Mouse (Mus musculus) layer of hippocampus, postnatal 36 days (tissue): Measurements from ENCODE around the gene Dync1i1. TPM values are rescaled to one million over a fixed set of nuclear protein-coding genes. Genes with fewer than 3 reads are reported as not detected.

Experiments used
- DNase-seq, 2 experiments: peaks; one replicate each; pipeline ENCODE4 v3.0.0; 2022
- total RNA-seq, 2 experiments: library from RNA; stranded (reverse); gene quantifications; 2 replicates each; pipeline ENCODE4 v1.2.3; 2021

Gene Dync1i1
- total RNA-seq, 2 experiments from 2014 or later = 146 to 151 TPM

- no peak for DNase-seq
These were observed 250.8 kb downstream of the Dync1i1 start for GRCm38 (mm10) chr6:5976241-5976640.

- DNase-seq = no peak
These were observed 251.9 kb downstream of the Dync1i1 start for GRCm38 (mm10) chr6:5977238-5977920.

GRCm38 (mm10) chr6:5991243-5991642 is 265.8 kb downstream of the Dync1i1 start:
- DNase-seq = no peak

- peak; percentile 62 to 66 for DNase-seq
These were observed 266.6 kb downstream of the Dync1i1 start for GRCm38 (mm10) chr6:5991817-5992755.

GRCm38 (mm10) chr6:5993056-5993455 is 267.6 kb downstream of the Dync1i1 start:
- no peak for DNase-seq

- no peak for DNase-seq
These were observed 272.1 kb downstream of the Dync1i1 start for GRCm38 (mm10) chr6:5997535-5997934.

GRCm38 (mm10) chr6:6002061-6002460 is 276.6 kb downstream of the Dync1i1 start:
- DNase-seq = no peak

- DNase-seq = no peak
These were observed 279.5 kb downstream of the Dync1i1 start for GRCm38 (mm10) chr6:6004756-6005485.

GRCm38 (mm10) chr6:6005762-6006431 is 280.5 kb downstream of the Dync1i1 start:
- peak; percentile 73 to 78 for DNase-seq

- DNase-seq = no peak
These were observed 285.9 kb downstream of the Dync1i1 start for GRCm38 (mm10) chr6:6011364-6011763.

GRCm38 (mm10) chr6:6015616-6016015 is 290.2 kb downstream of the Dync1i1 start:
- no peak for DNase-seq

GRCm38 (mm10) chr6:6016931-6017330 is 291.5 kb downstream of the Dync1i1 start:
- DNase-seq = no peak

- no peak for DNase-seq
These were observed 298.5 kb downstream of the Dync1i1 start for GRCm38 (mm10) chr6:6023976-6024375.

- no peak for DNase-seq
These were observed 302.2 kb downstream of the Dync1i1 start for GRCm38 (mm10) chr6:6027664-6028063.

GRCm38 (mm10) chr6:6038773-6039550 is 313.5 kb downstream of the Dync1i1 start:
- DNase-seq = no peak

- no peak for DNase-seq
These were observed 321.4 kb downstream of the Dync1i1 start for GRCm38 (mm10) chr6:6046729-6047424.

- DNase-seq = no peak
These were observed 327.3 kb downstream of the Dync1i1 start for GRCm38 (mm10) chr6:6052696-6053095.

- no peak for DNase-seq
These were observed 328.5 kb downstream of the Dync1i1 start for GRCm38 (mm10) chr6:6053946-6054345.

- no peak for DNase-seq
These were observed 333.1 kb downstream of the Dync1i1 start for GRCm38 (mm10) chr6:6058548-6058947.

- DNase-seq = no peak
These were observed 341.8 kb downstream of the Dync1i1 start for GRCm38 (mm10) chr6:6067201-6067600.

GRCm38 (mm10) chr6:6070015-6070414 is 344.6 kb downstream of the Dync1i1 start:
- DNase-seq = no peak
